Mouse (Mus musculus) embryonic fibroblast, embryonic 13.5 days (primary cell): ENCODE measurements around the gene Zfyve28. TPM values are rescaled to one million over a fixed set of nuclear protein-coding genes. Genes with fewer than 3 reads are reported as not detected.

Source experiments
- H3K27ac ChIP-seq: 2 replicates; pipeline ENCODE4 v1.5.1; 2012; ENCODE audit warnings: low read length, control low read depth, inconsistent platforms; ENCODE audit not compliant: insufficient read depth
- H3K4me1 ChIP-seq: 2 replicates; pipeline ENCODE4 v1.6.1; 2011; ENCODE audit warnings: low read length; ENCODE audit not compliant: control insufficient read depth, insufficient read depth
- H3K4me3 ChIP-seq: 2 replicates; pipeline ENCODE4 v1.5.1; 2011; ENCODE audit warnings: mild to moderate bottlenecking, control low read depth, low read length; ENCODE audit not compliant: insufficient read depth
- CTCF ChIP-seq: IDR thresholded peaks from 2 replicates; pipeline ENCODE4 v1.5.1; 2011; ENCODE audit warnings: mild to moderate bottlenecking, control low read depth, low read length, moderate library complexity, borderline replicate concordance; ENCODE audit not compliant: insufficient read depth
- POLR2A ChIP-seq: IDR thresholded peaks from 2 replicates; pipeline ENCODE4 v1.6.1; 2011; ENCODE audit warnings: low read depth, mild to moderate bottlenecking, control low read depth, low read length, moderate library complexity
- polyA plus RNA-seq: library from polyadenylated mRNA; stranded (reverse); fragments of >200 nt; gene quantifications from 2 replicates; pipeline ENCODE4 v1.2.4, GENCODE M21; 2011; ENCODE audit warnings: low read depth; ENCODE audit not compliant: missing spikeins, insufficient read length

Gene Zfyve28
- polyA plus RNA-seq, 1 experiment: 1.0 TPM

DNA sequence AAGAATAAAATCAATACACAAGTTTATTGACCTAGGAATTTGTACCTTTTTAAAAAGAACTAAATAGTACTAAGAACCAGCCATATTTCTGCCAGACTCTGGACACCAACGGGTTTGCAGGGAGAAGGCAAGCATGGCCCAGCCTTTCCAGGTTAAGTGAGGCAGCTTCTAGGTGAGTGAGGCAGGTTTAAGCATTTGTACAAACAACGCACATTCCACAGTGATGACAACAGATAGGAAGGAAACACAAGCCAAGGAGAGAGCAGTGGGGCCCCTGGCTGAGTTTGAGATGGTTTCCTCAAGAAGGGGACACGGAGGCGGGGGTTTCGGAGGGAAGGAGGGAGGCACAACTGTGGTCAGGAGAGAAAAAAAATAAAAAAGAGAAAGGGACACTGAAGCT lies 69.6 kb downstream of the Zfyve28 start:
- no peak for TF ChIP-seq POLR2A
- TF ChIP-seq CTCF: no peak
- Histone ChIP-seq H3K4me1 (no peaks in the 10 kb centered on the region), H3K27ac (no peak overlapping the region), H3K4me3 (no peak overlapping the region)

DNA sequence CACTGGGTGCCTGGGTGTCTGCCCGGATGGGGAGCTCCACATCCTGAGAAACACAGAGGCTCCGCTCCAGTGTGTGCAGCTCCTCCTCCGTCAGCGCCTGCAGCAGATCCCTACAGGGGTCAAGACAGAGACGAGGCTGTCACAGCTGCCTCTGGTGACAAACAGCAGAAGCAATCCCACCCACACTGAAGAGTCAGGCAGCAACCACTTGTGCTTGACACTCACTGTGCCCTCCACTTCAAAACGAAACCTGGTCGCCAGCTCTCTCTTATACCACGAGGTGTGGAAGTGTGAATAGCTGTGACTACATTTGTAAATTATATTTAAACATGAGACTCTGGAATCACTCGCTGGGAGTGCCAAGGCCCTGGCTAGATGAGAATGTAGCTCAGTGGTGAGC lies 70.5 kb downstream of the Zfyve28 start:
- no peak overlapping the region for H3K27ac ChIP-seq
- no peak for TF ChIP-seq POLR2A
- no peak for TF ChIP-seq CTCF
- H3K4me3 ChIP-seq: no peak overlapping the region
- H3K4me1 ChIP-seq: no peaks in the 10 kb centered on the region

DNA sequence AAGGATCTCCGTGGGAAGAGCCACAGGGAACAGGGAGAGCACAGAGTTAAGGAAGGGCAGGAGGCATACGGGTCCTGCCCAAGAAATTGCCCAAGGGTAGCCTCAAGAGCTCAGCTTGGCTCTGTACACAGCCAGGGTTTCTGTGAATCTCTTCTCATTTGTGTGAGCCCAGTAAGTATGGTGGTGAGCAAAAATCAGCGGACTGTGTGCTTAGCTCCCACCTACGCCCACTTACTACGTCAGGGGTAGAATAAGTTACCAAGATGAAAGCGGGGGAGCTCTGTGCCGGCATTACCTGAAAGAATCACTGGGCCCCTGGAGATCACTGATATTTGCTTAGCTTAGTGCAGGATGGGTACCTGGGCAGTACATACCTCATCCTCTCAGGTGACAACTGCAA lies 72.2 kb downstream of the Zfyve28 start:
- TF ChIP-seq CTCF (no peak), POLR2A (no peak)
- H3K4me1 ChIP-seq: no peaks in the 10 kb centered on the region
- H3K4me3 ChIP-seq: no peak overlapping the region
- H3K27ac ChIP-seq: no peak overlapping the region

DNA sequence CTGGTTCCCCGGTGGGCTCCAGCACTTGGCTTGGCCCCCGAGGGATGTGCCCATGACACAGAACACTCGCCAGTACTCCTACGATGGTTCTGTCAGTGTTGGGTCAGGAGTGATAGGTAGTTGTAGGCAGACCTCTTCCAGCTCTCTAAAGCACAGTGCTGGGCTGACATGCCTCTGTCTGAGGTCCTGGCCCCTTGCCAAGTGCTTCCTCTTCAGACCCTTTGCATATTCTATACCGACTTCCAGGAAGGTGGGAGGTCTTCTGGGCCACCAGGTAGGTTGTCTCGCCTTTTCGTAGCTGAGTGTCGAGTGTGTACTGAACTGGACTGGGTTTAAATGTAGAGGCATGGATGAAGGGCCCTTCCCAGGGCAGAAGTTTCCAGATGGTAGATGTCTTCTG lies 74.6 kb downstream of the Zfyve28 start:
- Histone ChIP-seq H3K4me3 (no peak overlapping the region), H3K27ac (no peak overlapping the region), H3K4me1 (no peaks in the 10 kb centered on the region)
- TF ChIP-seq CTCF (no peak), POLR2A (no peak)

DNA sequence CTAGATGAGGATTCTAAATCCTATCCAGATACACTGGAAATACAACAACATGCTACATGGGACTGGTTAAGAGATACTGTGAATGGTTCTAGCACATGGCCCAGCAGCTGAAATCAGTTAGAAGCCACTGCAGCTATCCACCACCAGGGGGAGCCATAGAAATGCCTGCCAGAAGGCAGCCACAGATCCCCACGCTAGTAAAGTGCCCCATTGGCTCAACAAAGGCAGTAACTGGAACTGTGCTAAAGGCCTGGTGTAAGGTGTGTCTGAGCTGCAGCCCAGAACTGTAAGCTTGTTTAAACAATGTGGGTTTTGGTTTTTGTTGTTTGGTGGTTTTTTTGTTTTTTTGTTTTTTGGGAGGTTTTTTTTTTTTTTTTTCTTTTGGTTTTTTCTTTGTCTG lies 78.0 kb downstream of the Zfyve28 start:
- Histone ChIP-seq H3K27ac (no peak overlapping the region), H3K4me1 (no peaks in the 10 kb centered on the region), H3K4me3 (no peak overlapping the region)
- TF ChIP-seq POLR2A (no peak), CTCF (peak; percentile 63)

DNA sequence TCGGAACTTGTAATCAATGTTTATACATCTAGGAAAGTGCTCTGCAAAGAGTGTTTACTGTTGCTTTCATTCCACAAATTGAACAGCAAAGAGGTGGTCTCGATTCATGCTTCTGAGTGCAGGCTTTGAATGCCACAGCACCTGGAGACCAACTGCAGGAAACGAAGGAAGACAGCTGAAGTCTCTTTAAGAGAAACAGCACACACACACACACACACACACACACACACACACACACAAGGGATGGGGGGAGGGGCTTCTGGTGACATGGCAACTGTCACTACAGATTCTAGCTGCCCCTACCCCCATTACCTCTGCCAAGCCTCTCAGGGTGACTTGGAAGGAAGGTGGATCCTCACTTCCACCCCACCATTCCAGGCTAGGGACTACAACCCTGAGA lies 80.7 kb downstream of the Zfyve28 start:
- Histone ChIP-seq H3K27ac (no peak overlapping the region), H3K4me1 (no peaks in the 10 kb centered on the region), H3K4me3 (no peak overlapping the region)
- TF ChIP-seq CTCF: no peak
- TF ChIP-seq POLR2A: no peak

DNA sequence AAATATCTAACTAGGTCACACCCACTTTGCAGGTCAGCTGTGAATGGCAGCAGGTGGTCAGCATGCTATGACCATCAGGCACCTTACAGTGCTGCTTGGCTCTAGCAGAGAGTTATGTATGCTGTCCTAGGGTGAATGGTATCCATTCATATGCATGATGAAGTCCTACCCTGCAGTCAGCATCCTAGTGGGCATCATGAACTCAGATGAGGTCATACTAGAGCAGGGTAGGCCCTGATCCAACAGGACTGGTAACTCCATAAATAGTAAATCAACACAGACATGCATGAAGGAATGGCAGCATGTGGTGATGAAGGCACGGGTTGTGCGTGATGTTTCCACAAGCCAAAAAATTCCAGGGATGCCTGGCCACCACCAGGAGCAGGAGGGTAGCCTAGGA lies 82.5 kb downstream of the Zfyve28 start:
- H3K4me3 ChIP-seq: no peak overlapping the region
- no peaks in the 10 kb centered on the region for H3K4me1 ChIP-seq
- no peak overlapping the region for H3K27ac ChIP-seq
- TF ChIP-seq POLR2A (no peak), CTCF (no peak)

DNA sequence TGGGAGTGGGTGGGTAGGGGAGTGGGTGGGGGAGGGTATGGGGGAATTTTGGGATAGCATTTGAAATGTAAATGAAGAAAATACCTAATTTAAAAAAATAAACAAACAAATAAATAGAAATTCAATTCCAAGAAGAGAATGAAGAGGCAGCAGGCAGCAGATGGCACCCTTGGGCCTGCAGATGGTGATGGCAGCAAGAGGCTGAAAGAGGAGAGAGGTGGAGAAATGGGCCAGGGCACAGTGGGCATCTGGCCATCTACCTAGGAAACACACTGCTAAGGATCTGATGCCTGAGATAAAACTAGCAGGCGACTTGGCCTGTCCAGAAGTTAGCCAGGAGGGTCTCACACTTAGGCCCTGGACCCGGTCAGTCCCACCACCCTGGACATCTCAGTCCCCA lies 83.3 kb downstream of the Zfyve28 start:
- no peak overlapping the region for H3K4me3 ChIP-seq
- no peaks in the 10 kb centered on the region for H3K4me1 ChIP-seq
- TF ChIP-seq POLR2A (no peak), CTCF (no peak)
- H3K27ac ChIP-seq: no peak overlapping the region

DNA sequence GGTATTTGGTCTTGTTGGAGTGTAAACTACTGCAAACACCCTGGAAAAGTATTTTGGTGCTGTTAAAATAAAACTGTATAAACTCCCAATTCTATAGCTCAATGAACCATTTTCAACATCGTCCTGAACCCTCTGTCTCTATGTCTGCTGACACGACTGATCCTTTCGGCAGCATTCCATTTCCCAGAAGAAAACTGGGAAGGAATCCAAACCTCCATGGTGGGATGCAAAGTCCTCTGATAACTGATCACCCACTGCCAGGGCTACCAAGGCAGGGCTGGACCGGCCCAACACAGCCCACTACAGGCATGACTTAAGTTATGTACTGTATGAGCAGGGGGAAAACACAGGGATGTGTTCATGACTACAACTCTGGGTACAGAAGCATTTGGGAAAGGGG lies 86.2 kb downstream of the Zfyve28 start:
- TF ChIP-seq POLR2A: no peak
- TF ChIP-seq CTCF: no peak
- Histone ChIP-seq H3K27ac (no peak overlapping the region), H3K4me3 (no peak overlapping the region), H3K4me1 (no peaks in the 10 kb centered on the region)

DNA sequence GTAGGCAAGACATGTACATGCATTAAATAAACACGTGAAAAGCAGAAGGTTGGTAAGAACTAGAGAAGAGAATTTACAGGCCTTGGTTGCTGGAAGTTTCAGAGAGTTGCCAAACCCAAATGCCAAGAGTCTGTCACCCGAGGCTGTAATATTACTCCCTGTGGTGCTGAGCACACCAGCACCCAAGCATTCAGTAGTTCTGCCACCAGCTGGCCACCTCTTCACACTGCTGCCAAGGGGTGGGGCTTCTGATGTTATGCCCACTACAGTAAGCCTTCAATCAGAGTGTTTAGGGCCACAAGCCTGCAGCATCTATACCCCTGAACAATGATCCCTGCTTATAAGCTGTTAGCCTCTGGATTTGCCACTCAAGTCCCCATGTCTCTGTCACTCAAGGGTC lies 86.9 kb downstream of the Zfyve28 start:
- H3K27ac ChIP-seq: no peak overlapping the region
- TF ChIP-seq CTCF (no peak), POLR2A (no peak)
- no peak overlapping the region for H3K4me3 ChIP-seq

DNA sequence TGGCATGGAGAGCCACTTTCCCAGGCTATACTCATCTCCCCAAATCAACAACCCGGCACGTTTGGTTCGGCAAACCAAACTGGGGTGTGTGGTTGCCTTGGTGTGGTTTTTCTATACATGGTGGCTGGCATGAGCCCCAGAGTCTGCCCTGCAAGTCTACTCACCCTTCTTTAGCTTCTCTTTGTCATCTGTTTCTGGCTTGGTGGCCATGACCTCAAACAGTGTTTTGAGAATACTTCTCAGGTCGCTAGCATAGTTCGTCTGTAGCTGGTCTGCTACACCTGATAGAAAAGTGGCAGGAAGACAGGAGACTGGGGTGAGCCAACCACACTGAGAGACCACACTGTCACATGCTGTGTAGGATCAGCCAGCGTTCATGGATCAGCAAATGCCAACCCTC lies 89.6 kb downstream of the Zfyve28 start:
- TF ChIP-seq CTCF (no peak), POLR2A (no peak)
- Histone ChIP-seq H3K4me1 (no peaks in the 10 kb centered on the region), H3K27ac (no peak overlapping the region), H3K4me3 (no peak overlapping the region)

More for the DNA sequence above, 86.9 kb downstream of the Zfyve28 start:
- H3K4me1 ChIP-seq: no peaks in the 10 kb centered on the region
